Mouse (Mus musculus): Measurements from ENCODE around the gene Csnka2ip.

- TF ChIP-seq NRF1 (IDR thresholded peaks at IDR 0.05; ENCODE audit: low read depth, low read length) = no peak
- no peak for TF ChIP-seq CTCF (conservative IDR thresholded peaks at IDR 0.05 in 1 of 2, IDR thresholded peaks at IDR 0.05 in 1 of 2; ENCODE audit: low read depth in 2 of 2, low read length in 2 of 2)
- TF ChIP-seq GABPA (IDR thresholded peaks at IDR 0.05; ENCODE audit: insufficient replicate concordance, low read depth, low read length) = no peak
- no peak for TF ChIP-seq POLR2A (IDR thresholded peaks at IDR 0.05; ENCODE audit: low read depth, low read length)
- no peak for TF ChIP-seq KAT2A (IDR thresholded peaks at IDR 0.05; ENCODE audit: insufficient replicate concordance, low read length)
- no peak for TF ChIP-seq BHLHE40 (IDR thresholded peaks at IDR 0.05; ENCODE audit: low read depth, low read length)
- TF ChIP-seq NELFE (IDR thresholded peaks at IDR 0.05; ENCODE audit: low read depth, low read length) = no peak
- no peak for TF ChIP-seq MAX (IDR thresholded peaks at IDR 0.05; ENCODE audit: low read length)
- TF ChIP-seq ZMIZ1 (IDR thresholded peaks at IDR 0.05; ENCODE audit: low read depth, low read length) = no peak
- TF ChIP-seq MXI1 (IDR thresholded peaks at IDR 0.05; ENCODE audit: low read depth, low read length) = no peak
- no peak for TF ChIP-seq USF2 (conservative IDR thresholded peaks at IDR 0.05; ENCODE audit: low read depth, low read length)
- no peak for TF ChIP-seq TCF12 (IDR thresholded peaks at IDR 0.05; ENCODE audit: low read depth, low read length)
These were observed 47.5 kb upstream of the Csnka2ip start for GRCm38 (mm10) chr16:64649594-64650290.

Measured in CH12.LX (cell line).